Mouse (Mus musculus): Measurements from ENCODE around the gene Gm3336.

DNA sequence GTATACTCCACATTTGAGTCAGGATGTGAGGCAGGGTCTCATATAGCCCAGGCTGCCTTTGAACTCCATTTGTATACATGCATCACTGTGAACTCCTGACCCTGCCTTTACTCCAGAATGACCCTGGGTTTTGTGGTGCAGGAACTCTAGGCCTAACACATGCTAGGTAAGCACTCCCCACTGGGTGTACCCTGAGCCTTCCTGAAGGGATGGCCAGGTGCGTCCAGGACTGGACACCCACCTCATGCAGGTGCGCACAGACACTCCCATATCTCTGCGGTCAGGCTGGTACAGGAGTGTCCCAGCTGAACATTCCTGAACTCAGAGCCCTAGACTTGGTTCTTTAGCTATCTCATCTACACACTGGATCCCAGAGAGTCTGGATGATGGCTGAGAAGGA, 44.2 kb upstream of the Gm3336 start:
- TF ChIP-seq CTCF (IDR thresholded peaks at IDR 0.05; ENCODE audit: low read depth) = no peak
- no peak for TF ChIP-seq EP300 (optimal IDR thresholded peaks at IDR 0.05)
